Mouse (Mus musculus) thymus, postnatal 36 days (tissue): ENCODE measurements around the gene Rfx7.
A peak's percentile ranks its signal among the peaks of the same experiment; 100 is the strongest.

ENCODE experiments used
- DNase-seq, 2 experiments: peaks; one replicate each; pipeline ENCODE4 v3.0.0; 2022; ENCODE audit warnings: mixed read lengths in 2 of 2

The Rfx7 gene

DNA sequence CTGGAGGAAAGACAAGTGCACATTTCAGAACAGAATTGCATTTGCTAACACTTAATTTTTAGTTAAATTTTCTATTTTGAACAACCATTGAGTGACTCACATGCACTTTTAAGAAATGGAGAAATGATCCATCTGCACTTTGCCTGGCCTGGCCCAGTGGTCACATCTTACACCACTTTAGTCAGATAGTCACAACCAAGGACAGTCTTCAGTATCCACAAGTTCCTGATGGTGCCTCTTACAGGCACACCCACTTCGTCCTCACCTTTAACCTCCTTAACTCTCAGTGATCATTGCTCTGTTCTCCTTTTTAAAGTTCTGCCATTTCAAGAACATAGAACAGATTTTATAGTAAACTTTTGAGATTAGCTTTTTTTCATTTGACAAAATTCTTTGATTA, 26.7 kb downstream of the Rfx7 start:
- no peak for DNase-seq

DNA sequence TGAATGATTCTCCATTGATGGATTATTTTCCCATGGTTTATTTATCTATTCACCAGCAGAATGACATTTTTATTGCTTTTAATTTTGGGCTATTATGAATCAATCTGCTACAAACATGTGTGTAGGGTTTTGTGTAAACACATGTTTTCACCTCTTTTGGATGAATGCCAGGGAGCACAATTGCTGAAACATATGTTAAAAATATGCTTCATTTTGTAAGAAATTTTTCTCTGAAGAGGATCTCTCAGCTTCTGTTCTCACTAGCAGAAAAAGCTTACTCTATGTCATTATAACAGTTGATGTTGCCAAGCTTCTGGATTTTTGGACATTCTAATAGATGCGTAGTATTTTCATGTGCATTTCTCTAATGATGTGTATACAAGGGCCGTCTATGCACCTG, 28.3 kb downstream of the Rfx7 start:
- DNase-seq = no peak

DNA sequence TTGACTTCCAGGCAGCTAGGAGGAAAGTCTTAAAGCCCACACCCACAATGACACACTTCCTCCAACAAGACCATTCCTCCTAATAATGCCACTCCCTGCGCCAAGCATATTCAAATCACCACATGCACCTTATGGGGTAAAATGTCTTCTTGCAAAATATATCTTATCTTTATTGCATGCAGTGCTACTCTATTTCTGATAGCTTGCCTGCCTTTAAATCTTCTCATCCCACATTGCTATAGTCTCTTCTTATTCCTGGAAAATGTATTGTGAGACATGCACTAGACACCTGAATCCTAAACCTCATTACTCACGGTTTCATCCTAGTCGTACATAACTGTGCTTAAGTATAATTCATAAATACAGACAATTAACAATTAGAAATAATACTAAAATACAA, 31.2 kb downstream of the Rfx7 start:
- DNase-seq = no peak

DNA sequence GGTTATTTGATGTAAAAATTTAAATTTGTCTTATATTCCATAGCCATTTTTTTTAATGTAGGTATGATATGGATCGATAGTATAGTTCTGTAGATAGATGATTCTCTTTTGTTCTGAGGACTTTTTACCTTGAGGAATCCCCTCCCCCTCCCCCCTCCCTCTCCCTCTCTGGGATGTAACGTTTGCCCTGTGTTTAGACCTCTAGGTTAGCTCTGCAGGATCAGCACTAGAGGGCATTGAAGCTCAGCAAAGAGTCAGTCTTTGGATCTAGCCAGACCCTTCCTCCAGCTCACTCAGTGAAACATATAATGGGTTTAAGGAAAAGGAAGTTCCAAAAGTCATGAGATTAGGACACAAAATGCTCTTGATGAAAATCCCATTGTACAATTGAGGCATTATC, 35.1 kb downstream of the Rfx7 start:
- no peak for DNase-seq

DNA sequence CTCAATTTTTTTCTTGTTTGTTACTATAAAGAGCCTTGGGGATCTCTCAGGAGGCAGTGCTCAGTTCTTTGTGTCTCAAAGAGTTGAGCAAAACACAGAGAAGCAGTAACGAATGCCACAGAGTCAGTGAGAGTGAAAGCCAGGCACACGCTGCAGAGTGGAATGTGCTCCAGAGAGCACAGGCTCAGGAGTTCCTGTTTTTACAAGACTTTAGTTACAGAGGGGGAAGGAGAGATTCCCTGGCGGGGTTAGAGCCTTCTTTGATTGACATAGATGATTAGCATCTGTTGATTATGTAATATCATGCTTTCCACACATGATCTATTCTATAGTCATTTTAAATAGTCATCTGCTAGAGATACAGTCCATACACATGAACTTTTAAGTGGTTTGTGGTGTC, 48.2 kb downstream of the Rfx7 start:
- no peak for DNase-seq

DNA sequence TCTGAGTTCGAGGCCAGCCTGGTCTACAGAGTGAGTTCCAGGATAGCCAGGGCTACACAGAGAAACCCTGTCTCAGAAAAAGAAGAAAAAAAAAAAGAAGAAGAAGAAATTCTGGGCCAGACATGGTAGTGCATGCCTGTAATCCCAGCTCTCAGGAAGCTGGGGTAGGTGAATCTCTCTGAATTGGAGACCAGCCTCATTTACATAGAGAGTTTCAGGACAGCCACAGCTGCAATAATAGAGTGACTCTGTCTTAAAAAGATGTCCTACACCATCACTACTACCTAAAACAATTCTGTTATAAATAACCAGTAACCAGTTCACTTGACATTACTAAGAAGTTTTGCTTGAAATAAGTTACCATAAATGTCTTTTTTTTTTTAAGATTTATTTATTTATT, 58.8 kb downstream of the Rfx7 start:
- no peak for DNase-seq

DNA sequence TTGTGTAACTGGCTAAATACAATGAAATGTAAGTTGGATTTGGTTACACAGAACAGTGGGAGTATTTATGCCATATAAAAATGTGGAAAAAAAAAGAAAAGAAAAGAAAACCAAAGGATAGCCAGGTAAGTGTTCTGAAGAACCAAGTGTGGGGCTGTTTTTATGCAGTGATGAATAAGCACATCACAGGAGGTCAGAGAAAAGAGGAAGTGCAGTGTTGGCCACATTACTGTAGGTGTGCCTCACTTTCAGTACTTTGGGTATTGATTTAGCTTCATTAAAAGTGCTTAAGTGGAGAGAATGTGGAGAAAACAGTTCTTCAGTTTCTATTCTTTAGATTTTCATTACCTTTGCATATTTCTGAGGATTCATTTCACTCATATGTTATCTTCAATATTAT, 60.0 kb downstream of the Rfx7 start:
- DNase-seq = no peak

DNA sequence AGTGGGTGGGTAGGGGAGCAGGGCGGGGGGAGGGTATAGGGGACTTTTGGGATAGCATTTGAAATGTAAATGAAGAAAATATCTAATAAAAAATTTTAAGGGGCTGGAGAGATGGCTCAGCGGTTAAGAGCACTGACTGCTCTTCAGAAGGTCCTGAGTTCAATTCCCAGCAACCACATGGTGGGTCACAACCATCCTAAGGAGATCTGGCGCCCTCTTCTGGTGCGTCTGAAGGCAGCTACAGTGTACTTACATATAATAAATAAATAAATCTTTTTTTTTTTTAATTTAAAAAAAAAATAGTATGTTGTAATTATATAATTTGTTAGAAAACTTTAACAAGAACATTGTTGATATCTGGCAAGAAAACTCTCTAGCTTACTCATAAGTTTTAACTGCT, 62.6 kb downstream of the Rfx7 start:
- DNase-seq = peak; percentile 38 to 39

DNA sequence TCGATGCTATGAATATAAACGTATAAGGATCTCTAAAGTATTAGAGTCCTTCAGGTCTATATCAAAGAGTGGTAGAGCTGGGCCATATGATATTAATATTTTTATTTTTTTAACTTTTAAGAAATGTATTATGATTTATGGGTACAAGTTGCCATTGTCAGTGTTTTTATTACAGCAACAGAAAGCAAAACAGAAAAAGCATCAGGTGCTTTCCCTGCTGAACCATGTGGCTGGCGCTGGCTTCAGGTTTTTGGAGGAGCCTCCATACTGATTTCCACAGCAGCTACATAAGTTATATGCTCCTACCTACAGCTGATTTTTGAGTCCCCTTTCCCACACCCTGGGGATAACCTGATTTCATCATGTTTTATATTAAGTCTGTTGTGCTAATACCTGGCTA, 68.1 kb downstream of the Rfx7 start:
- DNase-seq = no peak

DNA sequence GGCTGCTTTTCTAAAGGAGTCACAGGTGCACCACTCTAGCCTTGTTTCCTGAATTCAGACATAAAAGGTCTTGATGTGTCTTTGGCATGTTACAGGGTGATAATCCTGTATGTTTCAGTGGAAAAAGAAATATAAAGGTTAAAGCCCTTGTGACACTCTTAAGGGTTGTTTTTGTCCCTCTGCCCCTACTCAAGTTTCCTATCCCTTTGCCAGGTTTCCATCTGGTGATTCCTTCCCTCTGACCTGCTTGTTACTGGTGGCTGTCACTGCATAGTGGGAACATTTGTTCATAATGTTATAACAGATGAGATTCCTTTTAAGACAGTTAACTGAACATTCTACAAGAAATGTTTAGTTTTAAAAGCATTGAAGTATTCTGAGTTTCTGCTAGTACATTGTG, 77.7 kb downstream of the Rfx7 start:
- DNase-seq = no peak

DNA sequence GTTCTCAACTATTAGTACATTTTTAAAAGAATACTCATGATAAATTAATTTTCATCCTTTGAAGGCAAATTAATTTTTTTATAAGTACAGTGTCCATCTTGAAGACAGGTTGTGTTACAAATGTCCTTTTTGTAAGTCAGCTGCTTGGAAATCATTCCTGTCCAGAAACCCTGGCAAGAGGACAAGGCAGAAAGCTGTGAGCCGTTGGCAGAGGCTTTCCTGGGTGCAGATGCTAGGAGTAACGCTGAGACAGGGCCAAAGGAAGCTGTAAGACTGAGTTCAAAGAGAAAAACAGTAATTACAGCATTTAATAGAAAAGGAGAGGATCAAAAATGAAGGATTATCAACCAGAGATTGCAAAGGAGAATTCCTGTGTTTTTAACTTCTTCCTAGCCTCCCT, 81.8 kb downstream of the Rfx7 start:
- DNase-seq = no peak

DNA sequence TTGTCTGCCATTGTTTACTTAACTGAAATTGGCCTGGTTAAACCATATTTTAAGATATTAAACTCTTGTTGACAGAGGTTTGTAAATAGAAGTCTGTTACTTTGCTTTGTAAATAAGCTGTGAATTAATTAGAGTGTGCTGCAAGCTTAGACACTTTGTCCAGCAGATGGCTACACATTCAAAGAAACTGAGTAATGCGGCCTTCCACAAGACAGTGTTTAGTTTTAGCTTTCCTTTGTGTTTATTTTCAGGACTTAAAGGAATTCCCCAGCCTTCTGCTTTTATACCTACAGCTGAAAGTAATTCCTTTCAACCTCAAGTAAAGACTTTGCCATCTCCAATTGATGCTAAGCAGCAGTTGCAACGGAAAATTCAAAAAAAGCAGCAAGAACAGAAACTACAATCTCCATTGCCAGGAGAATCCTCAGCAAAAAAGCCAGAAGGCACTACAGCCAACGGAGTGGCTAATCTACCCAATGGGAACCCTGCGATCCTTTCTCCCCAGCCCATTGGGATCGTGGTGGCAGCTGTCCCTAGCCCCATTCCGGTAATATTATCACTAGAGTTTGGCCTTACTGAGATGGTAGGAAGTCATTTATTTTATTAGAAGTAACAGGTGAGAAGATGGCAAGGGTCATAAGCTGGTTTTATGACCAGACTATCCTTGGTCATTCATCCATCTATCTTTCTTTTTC, 82.9 kb downstream of the Rfx7 start:
- no peak for DNase-seq

DNA sequence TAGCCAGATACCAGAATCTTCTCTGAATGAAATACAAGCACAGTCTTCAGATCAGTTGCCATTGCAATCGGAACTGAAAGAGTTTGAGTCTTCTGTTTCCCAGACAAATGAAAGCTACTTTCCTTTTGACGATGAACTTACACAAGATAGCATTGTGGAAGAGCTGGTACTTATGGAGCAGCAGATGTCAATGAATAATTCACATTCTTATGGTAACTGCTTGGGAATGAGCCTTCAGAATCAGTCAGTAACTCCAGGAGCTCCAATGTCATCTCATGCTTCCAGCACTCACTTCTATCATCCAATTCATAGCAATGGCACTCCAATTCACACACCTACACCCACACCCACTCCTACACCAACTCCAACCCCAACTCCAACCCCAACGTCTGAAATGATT, 86.0 kb downstream of the Rfx7 start:
- no peak for DNase-seq

DNA sequence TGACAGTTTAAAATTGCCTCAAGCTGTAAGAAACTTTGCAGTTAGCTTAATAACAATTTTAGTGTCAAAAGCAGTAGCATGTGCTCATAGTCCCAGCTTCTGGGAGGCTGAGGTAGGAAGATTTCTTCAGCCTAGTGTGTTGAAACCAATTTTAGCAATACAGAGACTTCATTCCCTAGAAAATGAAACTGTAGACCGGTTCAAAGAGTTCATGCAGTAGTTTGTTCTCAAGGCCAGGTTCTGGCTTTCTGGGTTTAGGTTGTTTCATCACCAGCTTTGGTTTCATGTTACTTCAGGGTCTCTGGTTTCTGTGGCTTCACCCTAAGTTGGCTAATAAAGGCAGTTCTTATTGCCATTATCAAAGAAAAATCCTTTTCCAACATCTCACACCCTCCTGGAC, 91.6 kb downstream of the Rfx7 start:
- DNase-seq = no peak

DNA sequence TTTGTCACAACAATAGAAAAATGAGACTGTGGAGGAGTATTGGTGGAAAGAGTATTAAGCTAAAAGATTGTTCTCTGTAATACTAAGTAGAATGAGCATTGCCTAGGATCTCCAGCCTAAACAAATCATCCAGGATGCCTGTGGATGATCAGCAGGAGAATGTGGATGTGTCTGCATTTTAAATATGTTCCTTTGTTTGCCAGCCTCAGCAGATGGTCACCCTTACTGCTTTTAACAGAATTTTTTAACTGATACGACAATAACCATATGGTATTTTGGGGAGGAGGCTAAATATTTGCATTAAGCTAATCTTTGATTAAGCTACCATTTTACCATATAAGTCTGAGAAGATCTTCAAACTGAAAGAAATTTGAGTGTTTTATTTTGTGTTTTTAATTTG, 95.6 kb downstream of the Rfx7 start:
- no peak for DNase-seq

DNA sequence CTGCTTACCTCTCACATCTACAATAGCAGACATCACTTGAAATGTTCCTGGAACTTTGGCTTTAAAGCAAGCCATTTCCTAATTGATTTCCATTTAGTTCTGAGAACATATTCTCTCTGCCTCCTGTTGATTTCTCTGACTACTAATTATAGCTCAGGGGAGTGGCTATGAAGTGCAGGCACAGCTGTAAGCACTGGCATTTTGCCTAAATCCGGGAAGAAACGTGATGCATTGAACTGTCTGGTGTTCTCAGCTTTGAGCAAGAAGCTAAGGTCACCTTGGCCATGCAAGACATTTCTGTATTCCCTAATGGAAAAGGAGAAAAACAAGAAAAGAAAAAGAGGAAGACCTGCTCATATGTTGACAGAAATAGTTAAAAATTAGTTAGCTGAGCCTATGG, 96.6 kb downstream of the Rfx7 start:
- no peak for DNase-seq

DNA sequence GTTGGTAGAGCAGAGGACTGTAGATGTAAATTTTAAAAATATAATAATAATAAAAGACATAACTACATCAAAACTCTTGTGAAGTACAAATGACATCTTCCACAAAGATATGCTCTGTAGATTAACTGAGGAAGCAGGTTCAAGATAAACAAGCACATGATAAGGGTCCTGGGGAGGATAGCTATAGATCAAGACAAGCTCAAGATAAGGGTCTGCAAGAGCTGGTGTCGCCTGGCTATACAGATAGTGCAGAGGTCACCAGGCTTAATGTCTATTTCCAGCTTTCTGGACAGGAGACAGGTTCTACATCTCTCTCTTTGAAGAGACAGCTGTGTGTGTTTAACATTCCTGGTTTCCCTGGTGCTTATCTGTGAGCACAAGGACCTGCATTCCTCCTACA, 100.2 kb downstream of the Rfx7 start:
- no peak for DNase-seq

DNA sequence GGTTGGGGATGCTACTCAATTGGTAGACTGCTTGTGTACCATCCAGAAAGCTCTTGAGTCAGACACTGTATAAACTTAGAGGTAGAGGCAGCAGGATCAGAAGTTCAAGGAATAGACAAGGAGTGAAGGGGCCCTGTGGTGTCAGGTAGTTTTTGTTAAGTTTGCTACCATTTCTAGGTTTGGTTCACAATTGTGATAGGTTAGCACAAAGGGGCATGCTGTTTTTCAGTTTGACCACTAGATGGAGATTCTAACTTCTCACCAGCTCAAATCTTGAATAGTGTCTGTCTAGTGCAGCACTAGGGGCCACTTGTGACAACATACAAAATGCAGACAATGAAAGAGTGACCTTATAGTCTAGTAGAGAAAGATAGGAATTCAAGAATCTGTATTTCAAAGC, 103.1 kb downstream of the Rfx7 start:
- no peak for DNase-seq

DNA sequence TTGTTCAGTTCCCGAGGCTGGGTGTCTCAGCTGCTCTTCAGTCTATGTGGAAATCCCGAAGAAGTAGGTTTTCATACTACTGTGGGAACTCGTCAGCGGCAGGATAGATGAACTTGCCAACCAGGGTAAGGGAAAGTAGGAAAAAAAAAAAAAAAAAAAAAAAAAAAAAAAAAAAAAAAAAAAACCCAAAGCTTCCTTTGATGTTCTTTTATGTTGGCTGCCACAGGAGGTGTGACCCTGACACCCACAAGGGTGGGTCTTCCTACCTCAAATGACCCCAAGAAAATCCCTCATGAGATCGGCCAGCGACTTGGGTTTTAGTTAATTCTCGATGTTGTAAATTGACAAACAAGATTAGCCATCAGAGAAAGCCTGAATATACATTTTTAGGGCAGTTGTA, 104.5 kb downstream of the Rfx7 start:
- no peak for DNase-seq

DNA sequence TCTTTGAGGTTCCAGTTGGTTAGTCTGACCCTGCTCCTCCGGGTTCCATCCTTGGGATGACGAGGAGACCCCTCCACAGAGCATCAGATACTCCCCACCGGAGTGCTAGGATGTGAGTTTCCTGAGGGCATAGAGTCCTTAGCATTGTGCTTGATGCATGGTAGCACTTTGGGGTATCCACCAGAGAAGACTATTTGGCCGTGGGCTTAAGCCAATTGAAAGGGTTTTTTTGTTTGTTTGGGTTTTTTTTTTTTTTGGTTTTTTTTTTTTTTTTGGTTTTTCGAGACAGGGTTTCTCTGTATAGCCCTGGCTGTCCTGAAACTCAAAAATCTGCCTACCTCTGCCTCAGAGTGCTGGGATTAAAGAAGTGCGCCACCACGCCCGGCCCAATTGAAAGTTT, 105.2 kb downstream of the Rfx7 start:
- DNase-seq = no peak

DNA sequence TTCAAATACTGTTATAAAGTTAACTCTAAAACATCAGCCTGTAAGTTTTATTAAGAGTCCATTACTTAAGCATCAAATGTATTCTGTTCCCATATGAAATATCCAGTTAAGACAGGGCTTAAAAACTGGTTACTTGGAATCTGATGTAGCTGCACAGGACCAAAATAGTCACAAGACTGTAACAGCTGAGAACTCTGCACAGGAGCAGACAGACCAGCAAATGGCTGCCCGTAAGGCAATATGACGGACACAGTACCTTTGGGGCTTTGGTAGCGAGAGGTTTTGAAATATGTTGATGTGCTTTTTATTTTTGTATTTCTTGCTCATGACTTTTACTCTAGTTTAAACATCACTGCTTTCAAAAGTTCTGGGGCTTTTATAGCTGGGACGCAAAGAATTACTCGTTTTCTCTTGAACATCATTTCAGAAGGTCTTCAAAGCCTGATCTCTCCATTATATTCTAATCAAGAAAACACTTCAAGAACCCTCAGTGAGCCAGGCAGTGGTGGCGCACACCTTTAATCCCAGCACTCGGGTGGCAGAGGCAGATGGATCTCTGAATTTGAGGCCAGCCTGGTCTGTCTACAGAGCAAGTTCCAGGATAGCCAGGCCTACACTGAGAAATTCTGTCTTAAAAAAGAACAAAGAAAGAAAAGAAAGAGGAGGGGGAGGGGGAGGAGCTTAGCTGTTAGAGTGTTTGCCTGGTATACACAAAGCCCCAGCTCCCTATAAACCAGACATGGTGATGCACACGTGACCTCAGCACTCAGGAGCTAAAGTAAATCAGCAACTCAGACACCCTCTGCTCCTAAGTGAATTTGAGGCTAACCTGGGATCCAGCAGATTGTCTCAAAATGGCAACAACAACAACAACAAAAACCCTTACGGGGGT, 107.2 kb downstream of the Rfx7 start:
- DNase-seq = no peak

DNA sequence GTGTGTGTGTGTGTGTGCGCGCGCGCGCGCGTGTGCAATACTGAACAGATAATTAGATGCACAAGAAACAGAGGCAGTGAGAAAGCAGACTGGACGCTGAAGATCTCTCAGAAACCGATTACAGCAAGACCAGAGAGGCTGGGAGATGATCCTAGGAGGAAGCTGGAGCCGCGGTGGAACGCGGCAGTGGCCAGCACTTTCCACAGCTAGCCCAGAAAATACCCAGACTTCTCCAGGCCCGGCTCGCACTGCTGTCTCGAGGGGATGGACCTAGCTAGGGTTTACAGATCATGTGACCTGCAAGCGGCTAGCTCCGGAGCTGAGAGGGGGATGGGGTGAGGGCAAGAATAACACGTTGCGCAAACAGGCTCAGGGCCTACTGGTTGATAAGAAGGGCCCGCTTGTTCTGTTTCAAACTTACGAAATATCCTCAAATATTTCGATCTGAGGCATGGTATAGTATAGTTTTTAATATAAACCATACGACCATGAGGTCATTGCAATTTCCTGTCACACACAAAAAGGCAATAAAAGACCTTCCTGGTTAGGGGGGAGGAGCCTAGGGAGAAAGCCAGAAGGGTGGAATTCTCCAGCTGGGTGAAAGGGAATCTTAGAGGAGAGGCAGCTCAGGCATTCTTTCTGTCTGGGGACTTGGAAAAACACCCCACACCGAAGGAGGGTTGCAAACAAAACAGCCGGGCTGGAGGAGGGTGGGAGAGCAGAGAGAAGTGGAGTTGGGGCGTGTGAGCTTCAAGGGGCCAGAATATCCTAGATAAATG, 108.0 kb downstream of the Rfx7 start:
- DNase-seq = peak; percentile 12 to 17

DNA sequence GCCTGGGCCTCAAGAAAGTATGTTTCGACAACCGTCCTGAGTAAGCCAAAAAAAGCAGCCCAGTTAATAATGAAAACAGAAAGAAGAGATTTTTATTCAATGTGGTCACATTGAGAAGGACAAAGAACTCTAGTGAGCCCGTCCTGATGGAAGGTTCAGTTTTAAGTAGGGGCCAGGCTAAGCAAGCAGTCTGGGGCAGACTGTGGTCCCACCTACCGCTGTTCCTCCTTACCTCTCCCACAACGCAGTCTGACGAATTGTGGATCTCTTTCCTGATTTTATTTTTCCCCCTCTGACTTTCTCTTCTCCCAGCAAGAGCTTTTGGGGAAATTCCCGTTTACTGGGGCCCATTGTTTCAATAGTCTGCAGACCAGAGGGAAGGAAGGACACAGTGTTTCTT, 108.6 kb downstream of the Rfx7 start:
- no peak for DNase-seq
